Mouse (Mus musculus) myocyte (in vitro differentiated cells): ENCODE data around the gene Tm9sf1.

Experiments used
- CEBPB ChIP-seq: IDR thresholded peaks from 2 replicates; pipeline ENCODE4 v1.6.1; 2011; ENCODE audit warnings: mild to moderate bottlenecking, moderate library complexity; ENCODE audit not compliant: poor library complexity, insufficient read depth, severe bottlenecking
- E2F4 ChIP-seq: IDR thresholded peaks from one replicate; pipeline ENCODE4 v1.6.1; 2011; ENCODE audit warnings: mild to moderate bottlenecking, control low read depth, moderate library complexity; ENCODE audit not compliant: insufficient read depth
- MAX ChIP-seq: IDR thresholded peaks from one replicate; pipeline ENCODE4 v1.6.1; 2011; ENCODE audit warnings: low read depth, mild to moderate bottlenecking, control low read depth
- MYOD1 ChIP-seq, 3 experiments: IDR thresholded peaks; one replicate each; pipeline ENCODE4 v1.6.1; 2011; ENCODE audit warnings: control low read depth in 2 of 3, low read depth in 2 of 3, mild to moderate bottlenecking in 2 of 3, moderate library complexity in 1 of 3; ENCODE audit not compliant: insufficient read length in 2 of 3, control insufficient read depth in 1 of 3
- MYOG ChIP-seq, 3 experiments: IDR thresholded peaks; one replicate each; pipeline ENCODE4 v1.6.1; 2011; ENCODE audit warnings: control low read depth in 2 of 3, low read depth in 2 of 3, mild to moderate bottlenecking in 2 of 3; ENCODE audit not compliant: insufficient read length in 2 of 3, control insufficient read depth in 1 of 3, insufficient read depth in 1 of 3
- POLR2A ChIP-seq: IDR thresholded peaks from one replicate; pipeline ENCODE4 v1.6.1; 2011; ENCODE audit warnings: low read depth, mild to moderate bottlenecking, control low read depth, moderate library complexity; ENCODE audit not compliant: insufficient read length
- POLR2AphosphoS2 ChIP-seq: IDR thresholded peaks from one replicate; pipeline ENCODE4 v1.6.1; 2011; ENCODE audit warnings: low read depth, control low read depth; ENCODE audit not compliant: insufficient read length
- REST ChIP-seq: IDR thresholded peaks from one replicate; pipeline ENCODE4 v1.6.1; 2011; ENCODE audit warnings: mild to moderate bottlenecking, control low read depth, moderate library complexity; ENCODE audit not compliant: insufficient read depth, insufficient read length
- TCF12 ChIP-seq: IDR thresholded peaks from one replicate; pipeline ENCODE4 v1.6.1; 2011; ENCODE audit warnings: mild to moderate bottlenecking, control low read depth; ENCODE audit not compliant: poor library complexity, insufficient read depth, severe bottlenecking
- USF1 ChIP-seq: IDR thresholded peaks from one replicate; pipeline ENCODE4 v1.6.1; 2011; ENCODE audit warnings: low read depth, mild to moderate bottlenecking, control low read depth, moderate library complexity

DNA sequence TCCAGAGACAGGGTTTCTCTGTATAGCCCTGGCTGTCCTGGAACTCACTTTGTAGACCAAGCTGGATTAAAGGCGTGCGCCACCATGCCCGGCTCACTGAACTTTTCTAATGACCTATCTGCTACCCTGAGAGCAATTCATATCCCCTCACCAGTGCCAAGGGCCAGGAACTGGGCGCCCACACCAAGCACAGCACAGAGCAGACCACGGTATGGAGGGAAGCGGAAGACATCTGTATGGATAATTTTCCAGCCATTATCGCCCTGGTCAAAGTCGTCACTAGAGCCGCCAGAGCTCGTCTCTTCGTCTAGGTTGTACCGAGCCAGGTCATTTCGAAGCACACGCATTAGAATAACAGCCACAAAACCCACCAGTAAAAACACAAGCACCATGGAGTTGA is 2.8 kb downstream of the Tm9sf1 start:
- TF ChIP-seq POLR2A, result no peak
- no peak for TF ChIP-seq REST
- TF ChIP-seq CEBPB, result no peak
- no peak for TF ChIP-seq USF1
- no peak for TF ChIP-seq MYOG (IDR thresholded peaks at IDR 0.05; ENCODE audit: control insufficient read depth in 1 of 3, insufficient read depth in 1 of 3, insufficient read length in 2 of 3, low read depth in 2 of 3)
- TF ChIP-seq MYOD1 (IDR thresholded peaks at IDR 0.05; ENCODE audit: control insufficient read depth in 1 of 3, insufficient read length in 2 of 3, low read depth in 2 of 3), result no peak
- no peak for TF ChIP-seq TCF12
- TF ChIP-seq MAX, result no peak
- no peak for TF ChIP-seq E2F4
- no peak for TF ChIP-seq POLR2AphosphoS2
